Mouse (Mus musculus) embryonic facial prominence, embryonic 11.5 days (tissue): ENCODE measurements around the gene Slc6a9. TPM values are rescaled to one million over a fixed set of nuclear protein-coding genes. Genes with fewer than 3 reads are reported as not detected.

Experiments
- ATAC-seq: fragments of 200-750 bp; cut with Nextera tagmentation; replicated peaks from 2 replicates; pipeline ENCODE4 v1.8.0; 2017; ENCODE audit warnings: low read depth; ENCODE audit not compliant: insufficient number of reproducible peaks, low FRiP score, low TSS enrichment
- DNase-seq: peaks from one replicate; pipeline ENCODE4 v3.0.0-alpha.2; 2015; ENCODE audit warnings: low spot score
- H3K27ac ChIP-seq: fragments of 300-500 bp; sonication (generic); replicated peaks from 2 replicates; pipeline ENCODE4 v1.5.1; 2014; ENCODE audit warnings: mild to moderate bottlenecking, low read depth, low read length, control low read depth
- H3K27me3 ChIP-seq: fragments of 300-500 bp; sonication (generic); 2 replicates; pipeline ENCODE4 v1.6.1; 2014; ENCODE audit warnings: mild to moderate bottlenecking, low read length, moderate library complexity, mixed read lengths; ENCODE audit not compliant: control insufficient read depth, insufficient read depth
- H3K36me3 ChIP-seq: fragments of 300-500 bp; sonication (generic); replicated peaks from 2 replicates; pipeline ENCODE4 v1.6.1; 2014; ENCODE audit warnings: low read depth, mild to moderate bottlenecking, low read length, moderate library complexity, mixed read lengths; ENCODE audit not compliant: control insufficient read depth, insufficient read depth
- H3K4me1 ChIP-seq: fragments of 300-500 bp; sonication (generic); 2 replicates; pipeline ENCODE4 v1.6.1; 2014; ENCODE audit warnings: low read length, mixed read lengths; ENCODE audit not compliant: control insufficient read depth, insufficient read depth
- H3K4me2 ChIP-seq: fragments of 300-500 bp; sonication (generic); 2 replicates; pipeline ENCODE4 v1.6.1; 2014; ENCODE audit warnings: low read depth, mild to moderate bottlenecking, control low read depth, low read length, moderate library complexity
- H3K4me3 ChIP-seq: fragments of 300-500 bp; sonication (generic); 2 replicates; pipeline ENCODE4 v1.5.1; 2014; ENCODE audit warnings: low read depth, low read length, control low read depth
- H3K9ac ChIP-seq: fragments of 300-500 bp; sonication (generic); replicated peaks from 2 replicates; pipeline ENCODE4 v1.6.1; 2014; ENCODE audit warnings: mild to moderate bottlenecking, control low read depth, low read length
- H3K9me3 ChIP-seq: fragments of 300-500 bp; sonication (generic); replicated peaks from 2 replicates; pipeline ENCODE4 v1.6.1; 2016; ENCODE audit warnings: mild to moderate bottlenecking, low read length, inconsistent platforms, mixed read lengths; ENCODE audit not compliant: control insufficient read depth
- WGBS: fragments of 180-500 bp; shearing (Covaris S2); extraction: QIAGEN DNeasy Blood & Tissue Kit; methylation state at CpG from one replicate; pipeline ENCODE4 v1.1.7; 2014; 5-methylcytosine and 5-hydroxymethylcytosine counted together
- polyA plus RNA-seq: library from polyadenylated mRNA; unstranded; fragments of >200 nt; fragmentation: Nextera tagmentation; extraction: Ambion mirVana; gene quantifications from 2 replicates; pipeline ENCODE4 v1.2.1, GENCODE M21; 2014

Gene Slc6a9
- polyA plus RNA-seq, 1 experiment from 2014 or later, result 5.3 TPM

- Histone ChIP-seq H3K27ac (no peak overlapping the region), H3K4me2 (no peak overlapping the region), H3K36me3 (no peaks in the 10 kb centered on the region), H3K27me3 (no peaks in the 10 kb centered on the region), H3K4me3 (no peak overlapping the region), H3K4me1 (peaks cover 3% of the 10 kb centered on the region; the same call in 1 of the 2 replicates), H3K9ac (no peak overlapping the region), H3K9me3 (no peaks in the 10 kb centered on the region)
- DNase-seq (no peak), ATAC-seq (no peak)
- WGBS, result 78% methylated on average over 6 of the region's 6 CpGs
Measured at GRCm38 (mm10) chr4:117867000-117867399, 32.7 kb downstream of the Slc6a9 start.

- H3K27me3 ChIP-seq, result no peaks in the 10 kb centered on the region
- WGBS, result 15% methylated on average over 24 of the region's 24 CpGs
- no peak overlapping the region for H3K27ac ChIP-seq
- peaks cover 3% of the 10 kb centered on the region; the same call in 1 of the 2 replicates for H3K4me1 ChIP-seq
- no peak overlapping the region for H3K9ac ChIP-seq
- DNase-seq, result peak; percentile 76
- H3K9me3 ChIP-seq, result no peaks in the 10 kb centered on the region
- peak overlapping the region; percentile 0; the same call in 1 of the 2 replicates for H3K4me2 ChIP-seq
- no peak for ATAC-seq
- no peak overlapping the region for H3K4me3 ChIP-seq
- H3K36me3 ChIP-seq, result no peaks in the 10 kb centered on the region
Measured at GRCm38 (mm10) chr4:117867823-117868222, 33.5 kb downstream of the Slc6a9 start.

GRCm38 (mm10) chr4:117869317-117869716, 35.0 kb downstream of the Slc6a9 start:
- DNase-seq, result no peak
- Histone ChIP-seq H3K4me1 (peaks cover 3% of the 10 kb centered on the region; the same call in 1 of the 2 replicates), H3K36me3 (no peaks in the 10 kb centered on the region), H3K27me3 (no peaks in the 10 kb centered on the region), H3K4me3 (no peak overlapping the region), H3K4me2 (no peak overlapping the region), H3K9ac (no peak overlapping the region), H3K9me3 (no peaks in the 10 kb centered on the region), H3K27ac (no peak overlapping the region)
- ATAC-seq, result no peak
- WGBS, result 75% methylated on average over 9 of the region's 9 CpGs

GRCm38 (mm10) chr4:117870437-117870836, 36.1 kb downstream of the Slc6a9 start:
- H3K9me3 ChIP-seq, result no peaks in the 10 kb centered on the region

GRCm38 (mm10) chr4:117871787-117872186, 37.5 kb downstream of the Slc6a9 start:
- Histone ChIP-seq H3K9ac (no peak overlapping the region), H3K4me3 (no peak overlapping the region), H3K4me1 (no peaks in the 10 kb centered on the region), H3K27ac (no peak overlapping the region), H3K9me3 (no peaks in the 10 kb centered on the region), H3K27me3 (no peaks in the 10 kb centered on the region), H3K4me2 (no peak overlapping the region), H3K36me3 (no peaks in the 10 kb centered on the region)
- ATAC-seq (no peak), DNase-seq (no peak)
- WGBS, result 47% methylated on average over 7 of the region's 7 CpGs

More at GRCm38 (mm10) chr4:117870437-117870836, 36.1 kb downstream of the Slc6a9 start:
- no peak overlapping the region for H3K9ac ChIP-seq
- no peak overlapping the region for H3K4me3 ChIP-seq
- ATAC-seq, result no peak
- H3K36me3 ChIP-seq, result no peaks in the 10 kb centered on the region
- peaks cover 3% of the 10 kb centered on the region; the same call in 1 of the 2 replicates for H3K4me1 ChIP-seq
- H3K27ac ChIP-seq, result no peak overlapping the region
- H3K4me2 ChIP-seq, result no peak overlapping the region
- H3K27me3 ChIP-seq, result no peaks in the 10 kb centered on the region
- DNase-seq, result no peak
- WGBS, result 64% methylated on average over 1 of the region's 1 CpGs

- H3K4me3 ChIP-seq, result no peak within 1 kb of the TSS
- no peak within 1 kb of the TSS for H3K9ac ChIP-seq
- no peaks in the 10 kb centered on the region for H3K4me1 ChIP-seq
- DNase-seq, result peak; percentile 36
- no peaks in the 10 kb centered on the region for H3K27me3 ChIP-seq
- no peaks in the 10 kb centered on the region for H3K9me3 ChIP-seq
- no peak; the same call in 1 of the 2 replicates for ATAC-seq
- 7% methylated on average over 14 of the region's 14 CpGs for WGBS
- peak within 1 kb of the TSS; percentile 40; the same call in 1 of the 2 replicates for H3K4me2 ChIP-seq
- no peak within 1 kb of the TSS for H3K27ac ChIP-seq
- no peaks in the 10 kb centered on the region; the same call in 1 of the 2 replicates for H3K36me3 ChIP-seq
Measured at GRCm38 (mm10) chr4:117872471-117872886, 38.2 kb downstream of the Slc6a9 start, which contains the start of gene Ccdc24. Gene Ccdc24, minus strand, starts transcription at chr4:117872557.

- 90% methylated on average over 9 of the region's 9 CpGs for WGBS
Measured at GRCm38 (mm10) chr4:117873615-117874014, 39.3 kb downstream of the Slc6a9 start.

GRCm38 (mm10) chr4:117878301-117878700, 44.0 kb downstream of the Slc6a9 start:
- Histone ChIP-seq H3K36me3 (peaks cover 2% of the 10 kb centered on the region), H3K9ac (no peak overlapping the region)

More at GRCm38 (mm10) chr4:117873615-117874014, 39.3 kb downstream of the Slc6a9 start:
- Histone ChIP-seq H3K4me3 (no peak overlapping the region), H3K27me3 (no peaks in the 10 kb centered on the region), H3K9me3 (no peaks in the 10 kb centered on the region), H3K9ac (no peak overlapping the region), H3K4me2 (no peak overlapping the region), H3K27ac (no peak overlapping the region), H3K4me1 (no peaks in the 10 kb centered on the region), H3K36me3 (no peaks in the 10 kb centered on the region; the same call in 1 of the 2 replicates)
- no peak for DNase-seq
- ATAC-seq, result no peak

More at GRCm38 (mm10) chr4:117878301-117878700, 44.0 kb downstream of the Slc6a9 start:
- H3K27ac ChIP-seq, result no peak overlapping the region
- H3K9me3 ChIP-seq, result no peaks in the 10 kb centered on the region
- 91% methylated on average over 10 of the region's 10 CpGs for WGBS
- H3K4me1 ChIP-seq, result no peaks in the 10 kb centered on the region
- no peak overlapping the region for H3K4me2 ChIP-seq
- no peak for DNase-seq
- H3K4me3 ChIP-seq, result no peak overlapping the region
- ATAC-seq, result no peak
- H3K27me3 ChIP-seq, result no peaks in the 10 kb centered on the region
